Mouse (Mus musculus) lung, adult 2 months (tissue): ENCODE measurements around the gene Nos1ap.

ENCODE experiments used
- CTCF ChIP-seq: fragments of 200-500 bp; IDR thresholded peaks from 2 replicates; pipeline ENCODE4 v1.5.1; 2011; ENCODE audit warnings: mild to moderate bottlenecking, low read length, control low read depth; ENCODE audit not compliant: insufficient read depth
- POLR2A ChIP-seq: fragments of 200-500 bp; IDR thresholded peaks from 2 replicates; pipeline ENCODE4 v1.6.1; 2011; ENCODE audit warnings: low read depth, mild to moderate bottlenecking, control low read depth, low read length, borderline replicate concordance; ENCODE audit errors: extremely low read depth

DNA sequence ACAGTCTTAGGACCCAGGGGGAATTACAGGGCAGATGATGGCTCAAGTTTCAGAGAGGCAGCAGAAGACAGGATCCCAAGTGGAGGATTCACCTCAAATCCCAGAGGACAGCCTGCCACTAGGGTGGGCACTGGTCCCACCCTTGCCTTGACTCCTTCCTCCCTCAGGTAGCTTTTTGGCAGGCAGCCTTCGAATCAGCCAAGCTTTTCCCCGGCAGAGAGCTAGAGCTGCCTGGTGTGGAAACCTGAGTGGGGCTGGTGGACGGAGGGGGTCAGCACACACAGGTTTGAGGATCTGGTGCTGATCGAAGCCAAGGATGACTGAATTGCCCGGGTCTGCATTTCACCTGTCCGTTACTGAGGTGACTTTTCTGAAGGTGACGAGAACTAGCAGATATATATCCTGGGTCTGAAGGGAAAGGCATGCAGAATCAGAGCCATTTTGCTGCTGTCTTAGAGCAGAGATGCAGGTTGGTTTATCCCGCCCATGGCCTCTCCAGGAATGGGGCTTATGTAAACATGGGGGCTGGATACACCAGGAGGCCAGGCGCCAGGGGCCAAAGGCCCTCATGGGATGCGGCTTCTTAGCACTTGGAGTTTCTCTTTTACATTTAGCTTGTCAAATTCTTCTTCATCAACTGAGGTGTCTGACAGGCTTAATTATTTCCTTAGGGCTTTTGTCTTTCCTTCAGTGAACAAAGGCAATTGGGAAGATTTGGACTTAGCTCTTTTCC, 229.3 kb downstream of the Nos1ap start:
- TF ChIP-seq CTCF, result no peak
- TF ChIP-seq POLR2A, result no peak
